Mouse (Mus musculus) testis, adult 10 weeks (tissue): ENCODE measurements around the gene Gm7145. TPM values are rescaled to one million over a fixed set of nuclear protein-coding genes. Genes with fewer than 3 reads are reported as not detected.

Experiments used
- polyA plus RNA-seq: library from polyadenylated mRNA; stranded (reverse); fragments of 350-450 nt; fragmentation: Illumina TruSeq; extraction: RNeasy Lipid Tissue Mini Kit (QIAGEN cat#74804); gene quantifications from one replicate; pipeline ENCODE4 v1.2.3, GENCODE M21; 2014; ENCODE audit warnings: low read depth, low replicate concordance

Gene Gm7145
- not detected for polyA plus RNA-seq

DNA sequence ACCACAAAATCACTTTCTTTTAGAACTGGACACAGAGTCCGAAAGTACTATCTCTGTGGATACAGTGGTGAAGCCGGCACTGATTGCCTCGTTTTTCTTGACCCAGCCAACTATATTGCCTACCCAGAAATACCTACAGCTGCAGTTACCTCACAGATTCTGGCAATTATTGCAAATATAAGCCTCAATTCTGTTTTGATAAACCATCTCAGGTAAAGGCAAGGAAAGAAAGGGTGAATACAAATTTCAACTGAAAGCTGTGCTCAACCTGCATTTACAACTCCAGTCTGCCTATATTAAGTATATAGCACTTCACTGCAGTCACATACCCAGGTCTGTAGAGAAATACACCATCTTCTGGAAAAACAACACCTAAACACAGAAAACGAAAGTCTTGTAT is at the start of gene Gm7145:
Gm7145 (plus strand) TSS at position 301 of the 400 bp plus-strand sequence.

DNA sequence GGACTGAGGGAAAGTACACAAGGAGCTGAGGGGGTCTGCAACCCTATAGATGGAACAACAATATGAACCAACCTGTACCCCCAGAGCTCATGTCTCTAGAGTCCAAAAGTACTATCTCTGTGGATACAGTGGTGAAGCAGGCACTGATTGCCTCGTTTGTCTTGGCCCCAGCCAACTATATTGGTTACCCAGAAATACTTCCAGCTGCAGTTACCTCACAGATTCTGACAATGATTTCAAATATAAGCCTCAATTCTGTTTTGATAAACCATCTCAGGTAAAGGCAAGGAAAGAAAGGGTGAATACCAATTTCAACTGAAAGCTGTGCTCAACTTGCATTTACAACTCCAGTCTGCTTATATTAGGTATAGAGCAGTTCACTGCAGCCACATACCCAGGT is 38.0 kb upstream of the Gm7145 start, which contains the start of gene Gm28168:
Gm28168 (plus strand) TSS at position 301 of the 400 bp plus-strand sequence.

Other genes with a start within 250 kb of the Gm7145 start
- not detected for gene B020011L13Rik, start 184.8 kb upstream of the Gm7145 start, polyA plus RNA-seq
- gene Gm28360, start 135.9 kb upstream of the Gm7145 start, polyA plus RNA-seq: not detected
- gene Gm28168, start 37.9 kb upstream of the Gm7145 start, polyA plus RNA-seq: not detected
- not detected for gene Gm29106, start 210.6 kb downstream of the Gm7145 start, polyA plus RNA-seq